Mouse (Mus musculus) heart, postnatal 25 days (tissue): Measurements from ENCODE around the gene Klhl26. TPM values are rescaled to one million over a fixed set of nuclear protein-coding genes. Genes with fewer than 3 reads are reported as not detected.

ENCODE experiments used
- DNase-seq: peaks from one replicate; pipeline ENCODE4 v3.0.0; 2022; ENCODE audit warnings: low spot score
- intact Hi-C: fragments of 180-260 bp; cut with DNase I; formaldehyde crosslinking; loops from one replicate; pipeline ENCODE4 v1.15.1; 2025
- total RNA-seq, 2 experiments: library from RNA; stranded (reverse); gene quantifications; 2 replicates each; pipeline ENCODE4 v1.2.3; 2021

Klhl26 gene
- total RNA-seq, 2 experiments from 2014 or later: 7.6 to 7.7 TPM

GRCm38 (mm10) chr8:70418954-70419353, 57.8 kb downstream of the Klhl26 start:
- DNase-seq: peak; percentile 23
- intact Hi-C loops: no loop called here

- no peak for DNase-seq
- intact Hi-C loops: no loop called here
Measured at GRCm38 (mm10) chr8:70417914-70418313, 58.9 kb downstream of the Klhl26 start.

- intact Hi-C loops: no loop called here
Measured at GRCm38 (mm10) chr8:70416941-70417340, 59.8 kb downstream of the Klhl26 start.

GRCm38 (mm10) chr8:70415540-70416451, 61.0 kb downstream of the Klhl26 start:
- intact Hi-C loops: no loop called here
- DNase-seq: no peak

More at GRCm38 (mm10) chr8:70416941-70417340, 59.8 kb downstream of the Klhl26 start:
- no peak for DNase-seq

- intact Hi-C loops: no loop called here
Measured at GRCm38 (mm10) chr8:70414310-70414946, 62.3 kb downstream of the Klhl26 start.

GRCm38 (mm10) chr8:70410281-70410680, 66.5 kb downstream of the Klhl26 start:
- no peak for DNase-seq
- intact Hi-C loops: no loop called here

More at GRCm38 (mm10) chr8:70414310-70414946, 62.3 kb downstream of the Klhl26 start:
- DNase-seq: no peak

GRCm38 (mm10) chr8:70409455-70409871, 67.3 kb downstream of the Klhl26 start:
- intact Hi-C loops: no loop called here
- DNase-seq: peak; percentile 8

- intact Hi-C loops: no loop called here
- no peak for DNase-seq
Measured at GRCm38 (mm10) chr8:70409019-70409418, 67.7 kb downstream of the Klhl26 start.

GRCm38 (mm10) chr8:70408301-70408700, 68.5 kb downstream of the Klhl26 start:
- intact Hi-C loops: no loop called here
- no peak for DNase-seq

GRCm38 (mm10) chr8:70406427-70407069, 70.2 kb downstream of the Klhl26 start:
- intact Hi-C loops: no loop called here
- no peak for DNase-seq

GRCm38 (mm10) chr8:70405189-70405588, 71.6 kb downstream of the Klhl26 start:
- DNase-seq: no peak
- intact Hi-C loops: no loop called here

- no peak for DNase-seq
- intact Hi-C loops: no loop called here
Measured at GRCm38 (mm10) chr8:70404212-70404611, 72.6 kb downstream of the Klhl26 start.

Other genes with a start within 250 kb of the Klhl26 start
- 10 to 100 TPM; 38.9 to 41.5 TPM for gene Sugp2, start 242.7 kb downstream of the Klhl26 start, total RNA-seq
- gene Armc6, start 242.5 kb downstream of the Klhl26 start, total RNA-seq: 1 to 10 TPM; 7.6 to 8.0 TPM
- gene Homer3, start 194.1 kb downstream of the Klhl26 start, total RNA-seq: 10 to 100 TPM; 12.0 to 12.3 TPM
- 10 to 100 TPM; 24.7 to 33.8 TPM for gene Ddx49, start 174.5 kb downstream of the Klhl26 start, total RNA-seq
- gene Cope, start 174.4 kb downstream of the Klhl26 start, total RNA-seq: 100 to 1,000 TPM; 145 to 159 TPM
- under 1 TPM; 0.31 to 0.39 TPM for gene Cers1, start 161.2 kb downstream of the Klhl26 start, total RNA-seq
- gene Gdf1, start 147.2 kb downstream of the Klhl26 start, total RNA-seq: under 1 TPM in 1 of 2 experiments, not detected in 1; 0.21 TPM
- gene Upf1, start 123.7 kb downstream of the Klhl26 start, total RNA-seq: 10 to 100 TPM; 43.2 to 46.3 TPM
- gene Comp, start 103.4 kb downstream of the Klhl26 start, total RNA-seq: 1 to 10 TPM; 6.1 to 7.0 TPM
- 10 to 100 TPM; 10.3 to 10.6 TPM for gene Crtc1, start 37.4 kb downstream of the Klhl26 start, total RNA-seq
- gene Tmem59l, start 10.4 kb upstream of the Klhl26 start, total RNA-seq: not detected
- under 1 TPM; 0.34 to 0.81 TPM for gene Crlf1, start 16.2 kb upstream of the Klhl26 start, total RNA-seq
- gene Rex1bd, start 29.8 kb upstream of the Klhl26 start, total RNA-seq: 100 to 1,000 TPM; 102 TPM
- 1,000 to 10,000 TPM; 1,533 to 1,573 TPM for gene Uba52, start 33.8 kb upstream of the Klhl26 start, total RNA-seq
- 100 to 1,000 TPM; 130 to 135 TPM for gene Fkbp8, start 50.8 kb upstream of the Klhl26 start, total RNA-seq
- gene Kxd1, start 51.0 kb upstream of the Klhl26 start, total RNA-seq: 10 to 100 TPM; 73.6 to 76.6 TPM
- 10 to 100 TPM; 11.7 to 13.3 TPM for gene Ell, start 62.5 kb upstream of the Klhl26 start, total RNA-seq
- gene Isyna1, start 117.4 kb upstream of the Klhl26 start, total RNA-seq: 10 to 100 TPM; 21.5 to 25.1 TPM
- 10 to 100 TPM; 37.0 to 37.7 TPM for gene Ssbp4, start 131.9 kb upstream of the Klhl26 start, total RNA-seq
- 1 to 10 TPM; 1.4 to 1.5 TPM for gene Lrrc25, start 139.2 kb upstream of the Klhl26 start, total RNA-seq
- under 1 TPM; 0.56 to 0.73 TPM for gene Gdf15, start 155.5 kb upstream of the Klhl26 start, total RNA-seq
- gene Pgpep1, start 183.4 kb upstream of the Klhl26 start, total RNA-seq: 10 to 100 TPM; 46.8 to 47.5 TPM
- 10 to 100 TPM; 60.6 to 62.9 TPM for gene Lsm4, start 196.3 kb upstream of the Klhl26 start, total RNA-seq
- gene Jund, start 222.0 kb upstream of the Klhl26 start, total RNA-seq: 100 to 1,000 TPM; 136 to 141 TPM
- not detected for gene Iqcn, start 226.5 kb upstream of the Klhl26 start, total RNA-seq
- not detected for gene Gm3336, start 241.6 kb upstream of the Klhl26 start, total RNA-seq
- 1 to 10 TPM; 2.5 to 3.7 TPM for gene Pde4c, start 246.8 kb upstream of the Klhl26 start, total RNA-seq